Mouse (Mus musculus) embryonic fibroblast, embryonic 13.5 days (primary cell): ENCODE measurements at regions not wholly inside any gene's neighbourhood (a gene's known extent, or its start where the extent isn't known, plus 50 kb on each side); places are given as distances from the start of the nearest gene placed in this dataset.

ENCODE experiments used
- CTCF ChIP-seq: IDR thresholded peaks from 2 replicates; pipeline ENCODE4 v1.5.1; 2011; ENCODE audit warnings: mild to moderate bottlenecking, control low read depth, low read length, moderate library complexity, borderline replicate concordance; ENCODE audit not compliant: insufficient read depth
- POLR2A ChIP-seq: IDR thresholded peaks from 2 replicates; pipeline ENCODE4 v1.6.1; 2011; ENCODE audit warnings: low read depth, mild to moderate bottlenecking, control low read depth, low read length, moderate library complexity

DNA sequence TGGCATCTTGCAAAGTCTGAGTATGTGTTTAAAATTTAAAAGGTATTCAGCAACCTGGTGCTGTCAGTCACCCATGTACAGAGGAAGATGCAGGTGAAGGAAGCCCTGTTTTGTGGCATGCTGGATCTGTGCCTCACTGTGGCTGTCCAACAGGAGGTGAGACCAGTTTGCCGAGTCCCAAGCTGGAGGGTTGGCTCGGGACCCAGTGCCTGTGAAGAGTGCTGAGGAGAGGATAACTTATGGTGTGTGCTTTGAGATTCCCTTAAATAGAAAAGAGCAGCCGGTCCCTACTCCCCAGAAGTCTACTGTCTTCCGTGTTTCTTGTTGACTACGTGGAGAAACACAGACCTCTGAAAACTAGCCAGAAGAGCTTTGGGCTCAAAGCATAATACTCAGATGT lies 396.3 kb upstream of the Id2 start:
- TF ChIP-seq CTCF (no peak), POLR2A (no peak)
